Mouse (Mus musculus) CH12.LX (cell line): ENCODE measurements around the gene Epb41l2.

Source experiments
- CTCF ChIP-seq, 2 experiments: IDR thresholded peaks in 1 of 2; conservative IDR thresholded peaks in 1 of 2; 2 replicates each; pipeline ENCODE4 v1.5.1; 2011 to 2012; ENCODE audit warnings: low read depth in 2 of 2, low read length in 2 of 2, improper control_type of control experiment in 1 of 2, inconsistent platforms in 1 of 2, mild to moderate bottlenecking in 1 of 2, moderate library complexity in 1 of 2
- EP300 ChIP-seq: IDR thresholded peaks from 2 replicates; pipeline ENCODE4 v1.6.1; 2011; ENCODE audit warnings: low read length, improper control_type of control experiment
- ETS1 ChIP-seq: conservative IDR thresholded peaks from 2 replicates; pipeline ENCODE4 v1.6.1; 2012; ENCODE audit warnings: low read depth, mild to moderate bottlenecking, inconsistent platforms, low read length, improper control_type of control experiment, moderate library complexity
- GABPA ChIP-seq: IDR thresholded peaks from 2 replicates; pipeline ENCODE4 v1.6.1; 2012; ENCODE audit warnings: low read depth, low read length, improper control_type of control experiment, inconsistent platforms; ENCODE audit not compliant: insufficient replicate concordance
- HCFC1 ChIP-seq: IDR thresholded peaks from 2 replicates; pipeline ENCODE4 v1.6.1; 2012; ENCODE audit warnings: low read depth, mild to moderate bottlenecking, inconsistent platforms, low read length, improper control_type of control experiment
- MXI1 ChIP-seq: IDR thresholded peaks from 2 replicates; pipeline ENCODE4 v1.6.1; 2011; ENCODE audit warnings: mild to moderate bottlenecking, low read depth, low read length, improper control_type of control experiment
- POLR2A ChIP-seq: IDR thresholded peaks from 2 replicates; pipeline ENCODE4 v1.6.1; 2011; ENCODE audit warnings: low read depth, mild to moderate bottlenecking, improper control_type of control experiment, low read length
- SMC3 ChIP-seq: IDR thresholded peaks from 2 replicates; pipeline ENCODE4 v1.6.1; 2011; ENCODE audit warnings: low read depth, low read length, improper control_type of control experiment
- TCF12 ChIP-seq: IDR thresholded peaks from 2 replicates; pipeline ENCODE4 v1.6.1; 2014; ENCODE audit warnings: low read depth, mild to moderate bottlenecking, inconsistent platforms, low read length, improper control_type of control experiment
- UBTF ChIP-seq: IDR thresholded peaks from 2 replicates; pipeline ENCODE4 v1.6.1; 2012; ENCODE audit warnings: low read depth, mild to moderate bottlenecking, inconsistent platforms, low read length, improper control_type of control experiment, moderate library complexity
- USF2 ChIP-seq: conservative IDR thresholded peaks from 2 replicates; pipeline ENCODE4 v1.6.1; 2011; ENCODE audit warnings: low read depth, low read length, improper control_type of control experiment
- ZC3H11A ChIP-seq: IDR thresholded peaks from 2 replicates; pipeline ENCODE4 v1.6.1; 2012; ENCODE audit warnings: low read depth, mild to moderate bottlenecking, inconsistent platforms, low read length, improper control_type of control experiment
- ZNF384 ChIP-seq: IDR thresholded peaks from 2 replicates; pipeline ENCODE4 v1.6.1; 2012; ENCODE audit warnings: low read depth, low read length, improper control_type of control experiment, inconsistent platforms

GRCm38 (mm10) chr10:25399016-25399415 is 39.4 kb downstream of the Epb41l2 start:
- TF ChIP-seq CTCF (conservative IDR thresholded peaks at IDR 0.05 in 1 of 2, IDR thresholded peaks at IDR 0.05 in 1 of 2; ENCODE audit: low read depth in 2 of 2, low read length in 2 of 2), result no peak
- TF ChIP-seq GABPA, result no peak
- no peak for TF ChIP-seq POLR2A
- no peak for TF ChIP-seq ETS1
- TF ChIP-seq SMC3, result no peak
- TF ChIP-seq TCF12, result no peak
- no peak for TF ChIP-seq ZC3H11A
- TF ChIP-seq HCFC1, result no peak
- no peak for TF ChIP-seq USF2
- no peak for TF ChIP-seq UBTF
- no peak for TF ChIP-seq ZNF384
- no peak for TF ChIP-seq MXI1
- no peak for TF ChIP-seq EP300
